In genomic region chr14:26534757-26535479, GRCm38 (mm10) we compare ENCODE assay signal across 8 mouse cellular contexts. TPM values are rescaled to one million over a fixed set of nuclear protein-coding genes. Genes with fewer than 3 reads are reported as not detected.
DNase-seq lines count a peak whose midpoint lies in the region; ATAC-seq lines count a peak whose summit lies in the region.

Gene Slmap (minus strand): TSS chr14:26534931.

- H3K27ac ChIP-seq in hindbrain, embryonic 12.5 days: peak within 1 kb of the TSS; percentile 83

- peak; percentile 99 for DNase-seq in NIH3T3 (ENCODE audit: low read depth)
- DNase-seq in cerebellum, postnatal 10 days: peak; percentile 99 to 100
- peak; percentile 97 to 99 for DNase-seq in frontal cortex, postnatal 10 days (ENCODE audit: low spot score in 2 of 2)
- DNase-seq in layer of hippocampus, postnatal 14 days (ENCODE audit: low spot score in 2 of 2): peak; percentile 99 to 100
- peak; percentile 100 for DNase-seq in lung, postnatal 14 days
- DNase-seq in retina, adult 2 months (ENCODE audit: low read depth, low spot score): peak; percentile 100
- DNase-seq in thymus, postnatal 36 days: peak; percentile 98 to 99

- H3K36me3 ChIP-seq in hindbrain, embryonic 12.5 days: no peaks in the 10 kb centered on the region

- no peaks in the 10 kb centered on the region for H3K27me3 ChIP-seq in hindbrain, embryonic 12.5 days

- peak within 1 kb of the TSS; percentile 86 for H3K4me2 ChIP-seq in hindbrain, embryonic 12.5 days (replicated peaks)

- peak within 1 kb of the TSS; percentile 96 for H3K4me3 ChIP-seq in hindbrain, embryonic 12.5 days

- ATAC-seq in hindbrain, embryonic 12.5 days (ENCODE audit: low FRiP score): peak; percentile 96

- 12% methylated on average over 32 of the region's 33 CpGs for whole genome bisulfite sequencing in hindbrain, embryonic 12.5 days

- peak within 1 kb of the TSS; percentile 90 for H3K9ac ChIP-seq in hindbrain, embryonic 12.5 days

- peaks cover 24% of the 10 kb centered on the region for H3K4me1 ChIP-seq in hindbrain, embryonic 12.5 days

- H3K9me3 ChIP-seq in hindbrain, embryonic 12.5 days (replicated peaks): no peaks in the 10 kb centered on the region

RNA-seq across cellular contexts. Expression of gene Slmap, which starts in this region (rescaled TPM):
- 24.9 and 25.5 TPM in 2 replicates for polyA plus RNA-seq in hindbrain, embryonic 12.5 days (2016; fragmentation: Nextera tagmentation; extraction: Ambion mirVana)
- total RNA-seq in layer of hippocampus, postnatal 14 days (2021): 10 to 100 TPM; 90.9 to 99.4 TPM

Comparison
In these comparisons a context has a peak if more than half of its experiments do, and no peak if none do; other contexts are left out.
1. Peak in every context shown above with its lines: DNase-seq, ATAC-seq, H3K4me3 ChIP-seq and H3K27ac ChIP-seq.